Mouse (Mus musculus) pancreas, adult 10 weeks (tissue): Measurements from ENCODE around the gene 1810043G02Rik. TPM values are rescaled to one million over a fixed set of nuclear protein-coding genes. Genes with fewer than 3 reads are reported as not detected.

Experiments used
- polyA plus RNA-seq: library from polyadenylated mRNA; stranded (reverse); fragments of 350-450 nt; fragmentation: Illumina TruSeq; extraction: RNeasy Lipid Tissue Mini Kit (QIAGEN cat#74804); gene quantifications from one replicate; pipeline ENCODE4 v1.2.3, GENCODE M21; 2015; ENCODE audit warnings: low read depth, low replicate concordance; ENCODE audit not compliant: insufficient read depth

The 1810043G02Rik gene
- polyA plus RNA-seq = 6.9 TPM

GRCm38 (mm10) chr10:77978351-77979350, at the start of gene 1810043G02Rik:
Gene 1810043G02Rik (plus strand): TSS chr10:77978524.

GRCm38 (mm10) chr10:77970481-77970880, 7.8 kb upstream of the 1810043G02Rik start, which contains the start of gene Trpm2:
Gene Trpm2 (minus strand): TSS chr10:77970563.

GRCm38 (mm10) chr10:78009945-78010293, 31.6 kb downstream of the 1810043G02Rik start, which contains the start of gene Pfkl:
Gene Pfkl (minus strand): TSS chr10:78010083.

Other genes starting within 250 kb of the 1810043G02Rik start
- not detected for gene Gm18596, start 235.9 kb upstream of the 1810043G02Rik start, polyA plus RNA-seq
- gene Gm9736, start 227.2 kb upstream of the 1810043G02Rik start, polyA plus RNA-seq = not detected
- gene Gm3233, start 218.8 kb upstream of the 1810043G02Rik start, polyA plus RNA-seq = not detected
- not detected for gene Gm3238, start 207.2 kb upstream of the 1810043G02Rik start, polyA plus RNA-seq
- gene Gm7138, start 201.6 kb upstream of the 1810043G02Rik start, polyA plus RNA-seq = not detected
- gene Gm3250, start 196.0 kb upstream of the 1810043G02Rik start, polyA plus RNA-seq = not detected
- not detected for gene Gm7137, start 190.3 kb upstream of the 1810043G02Rik start, polyA plus RNA-seq
- gene Gm9639, start 183.4 kb upstream of the 1810043G02Rik start, polyA plus RNA-seq = not detected
- not detected for gene Gm19668, start 179.4 kb upstream of the 1810043G02Rik start, polyA plus RNA-seq
- not detected for gene Gm9507, start 166.7 kb upstream of the 1810043G02Rik start, polyA plus RNA-seq
- not detected for gene Gm2696, start 163.8 kb upstream of the 1810043G02Rik start, polyA plus RNA-seq
- gene Krtap10-4, start 151.4 kb upstream of the 1810043G02Rik start, polyA plus RNA-seq = not detected
- gene Krtap10-10, start 142.6 kb upstream of the 1810043G02Rik start, polyA plus RNA-seq = not detected
- not detected for gene Gm36176, start 131.7 kb upstream of the 1810043G02Rik start, polyA plus RNA-seq
- not detected for gene Gm10318, start 125.7 kb upstream of the 1810043G02Rik start, polyA plus RNA-seq
- not detected for gene Gm3285, start 116.5 kb upstream of the 1810043G02Rik start, polyA plus RNA-seq
- gene Lrrc3, start 76.0 kb upstream of the 1810043G02Rik start, polyA plus RNA-seq = 0.48 TPM
- gene Trpm2, start 8.0 kb upstream of the 1810043G02Rik start, polyA plus RNA-seq = 1.4 TPM
- 9.8 TPM for gene Pfkl, start 31.6 kb downstream of the 1810043G02Rik start, polyA plus RNA-seq
- not detected for gene Dnmt3l, start 63.4 kb downstream of the 1810043G02Rik start, polyA plus RNA-seq
- gene Aire, start 65.1 kb downstream of the 1810043G02Rik start, polyA plus RNA-seq = not detected
- 4.5 TPM for gene Icosl, start 90.8 kb downstream of the 1810043G02Rik start, polyA plus RNA-seq
- gene D10Jhu81e, start 191.3 kb downstream of the 1810043G02Rik start, polyA plus RNA-seq = 17.8 TPM
- 2.3 TPM for gene Pwp2, start 206.6 kb downstream of the 1810043G02Rik start, polyA plus RNA-seq